Mouse (Mus musculus) regulatory T cell (primary cell): ENCODE measurements around the gene Lcmt2.
"Not testable (repeated sequence)": the region's sequence is repeated elsewhere in the genome, so short reads cannot be mapped to it uniquely, and the experiment has no call there.

Experiments used
- in situ Hi-C: fragments of 300-600 bp; cut with MboI, MseI; formaldehyde crosslinking; loops from one replicate; pipeline ENCODE4 v1.15.1; 2025; ENCODE audit warnings: high pct_unique_total_duplicates

The Lcmt2 gene

GRCm38 (mm10) chr2:121140018-121140882, at the start of gene Lcmt2, which contains the start of gene Adal:
TSS of gene Lcmt2 (minus strand) at chr2:121140653.
TSS of gene Adal (plus strand) at chr2:121140428.
- in situ Hi-C loops, result loop anchor here (5.0 kb wide), 1 partner anchor 168 kb away; the partner anchor contains the start of gene Ubr1

GRCm38 (mm10) chr2:121188530-121188929, 48.1 kb upstream of the Lcmt2 start:
- in situ Hi-C loops, result no loop called here

DNA sequence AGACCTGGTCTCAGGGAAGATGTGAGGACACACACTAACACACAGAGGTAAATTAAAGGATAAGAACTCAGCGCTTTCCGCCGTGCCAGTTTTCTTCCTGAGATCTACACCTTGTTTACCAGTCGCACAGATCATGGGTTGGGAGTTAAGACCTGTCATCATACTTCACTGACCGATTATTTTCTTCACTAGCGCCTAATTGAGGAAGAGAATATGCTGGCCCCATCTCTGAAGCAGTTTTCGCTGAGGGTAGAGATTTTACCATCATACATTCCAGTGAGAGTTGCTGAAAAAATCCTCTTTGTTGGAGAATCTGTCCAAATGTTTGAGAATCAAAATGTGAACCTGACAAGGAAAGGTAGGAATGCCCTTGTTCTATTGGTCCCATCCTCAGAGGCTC, 43.7 kb upstream of the Lcmt2 start:
- in situ Hi-C loops, result no loop called here

- in situ Hi-C loops, result no loop called here
Measured at GRCm38 (mm10) chr2:121183431-121183830, 43.0 kb upstream of the Lcmt2 start.

DNA sequence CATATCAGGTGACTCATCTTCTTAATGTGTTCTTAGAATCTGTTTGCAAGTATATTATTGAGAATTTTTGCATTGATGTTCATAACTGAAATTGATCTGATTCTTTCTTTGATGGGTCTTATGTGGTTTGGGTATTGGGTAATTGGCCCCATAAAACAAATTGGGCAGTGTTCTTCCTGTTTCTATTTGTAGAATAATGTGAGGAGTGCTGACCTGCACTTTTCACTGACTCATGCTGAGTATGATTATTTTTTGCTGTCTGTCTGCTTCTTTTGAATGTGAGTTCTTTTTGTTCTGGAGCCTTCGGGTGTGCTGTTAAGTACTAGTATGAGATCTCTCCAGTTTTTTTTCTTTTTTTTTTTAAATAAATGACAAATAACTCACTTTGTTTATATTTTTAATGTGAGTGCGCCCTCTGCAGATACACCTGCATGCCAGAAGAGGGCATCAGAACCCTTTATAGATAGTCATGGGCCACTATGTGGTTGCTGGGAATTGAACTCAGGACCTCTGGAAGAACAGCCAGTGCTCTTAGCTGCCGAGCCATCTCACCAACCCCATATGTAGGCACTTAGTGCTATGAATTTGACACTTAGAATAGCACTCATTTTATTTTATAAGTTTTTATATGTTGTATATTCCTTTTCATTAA, 38.5 kb upstream of the Lcmt2 start:
- in situ Hi-C loops, result no loop called here

- in situ Hi-C loops, result no loop called here
Measured at GRCm38 (mm10) chr2:121170980-121171742, 30.7 kb upstream of the Lcmt2 start, which contains the start of gene Zscan29. TSS of gene Zscan29 (minus strand) at chr2:121171125.

DNA sequence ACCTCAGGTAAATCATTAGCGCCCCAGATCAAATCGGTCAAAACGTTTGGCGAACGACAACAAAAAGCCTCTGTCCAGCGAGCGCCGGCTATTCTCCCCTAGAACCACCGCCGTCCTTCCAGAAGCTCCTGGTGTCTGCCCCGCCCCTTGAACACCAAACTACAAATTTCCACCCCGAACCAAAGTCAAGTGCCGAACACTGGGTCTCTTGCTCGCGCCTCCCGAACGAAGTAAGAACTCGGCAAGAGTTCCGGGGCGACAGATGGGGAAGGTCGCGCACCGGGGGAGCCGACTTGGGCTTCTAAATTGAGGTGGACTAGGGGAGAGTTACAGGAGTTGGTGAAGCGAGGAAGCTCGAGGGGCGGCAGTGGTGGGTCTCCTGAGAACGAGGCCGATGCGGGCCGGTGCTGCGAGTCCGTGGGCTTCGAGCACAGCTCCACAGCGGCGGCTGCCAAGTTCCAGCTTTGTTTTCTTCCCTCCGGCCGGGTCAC, 30.1 kb upstream of the Lcmt2 start, which contains the start of gene Tubgcp4:
TSS of gene Tubgcp4 (plus strand) at position 174 of the 491 bp plus-strand sequence.
- in situ Hi-C loops, result no loop called here

- in situ Hi-C loops, result no loop called here
Measured at GRCm38 (mm10) chr2:121169902-121170301, 29.4 kb upstream of the Lcmt2 start.

GRCm38 (mm10) chr2:121169173-121169572, 28.7 kb upstream of the Lcmt2 start:
- in situ Hi-C loops, result no loop called here

- in situ Hi-C loops, result no loop called here
Measured at GRCm38 (mm10) chr2:121153100-121153499, 12.6 kb upstream of the Lcmt2 start.

DNA sequence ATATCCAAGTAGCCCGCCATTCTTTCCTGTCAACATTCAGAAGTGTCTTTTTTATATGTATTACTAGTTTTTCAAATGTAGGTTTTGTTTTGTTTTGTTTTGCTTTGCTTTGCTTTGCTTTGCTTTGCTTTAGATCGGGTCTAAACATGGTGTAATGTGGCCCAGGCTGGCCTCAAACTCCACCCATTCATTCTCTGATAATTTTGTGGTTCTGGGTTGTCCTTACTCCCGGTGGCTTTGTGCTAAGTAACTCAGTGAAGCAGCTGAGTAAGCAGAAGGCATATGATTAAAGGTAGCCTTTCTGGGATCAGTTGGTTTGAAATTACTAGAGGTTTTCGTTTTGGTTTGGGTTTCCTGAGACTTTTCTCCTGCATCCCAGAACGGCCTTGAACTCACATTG, 9.2 kb upstream of the Lcmt2 start:
- in situ Hi-C loops, result no loop called here

DNA sequence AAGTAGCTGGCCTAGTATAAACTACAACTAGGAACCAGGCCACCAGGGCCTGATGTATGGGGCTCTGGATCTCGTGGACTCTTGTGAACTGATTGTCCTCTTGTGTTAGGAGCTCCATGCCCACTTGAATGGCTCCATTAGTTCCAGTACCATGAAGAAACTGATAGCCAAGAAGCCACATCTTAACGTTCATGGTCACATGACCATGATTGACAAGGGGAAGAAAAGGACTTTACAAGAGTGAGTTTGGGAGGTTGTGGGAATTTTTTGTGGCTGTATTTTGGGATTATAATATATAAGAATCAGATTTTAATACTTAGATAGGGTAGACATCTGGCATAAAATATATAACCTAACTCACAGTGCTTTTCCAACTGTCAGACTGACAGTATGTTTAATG, 2.0 kb upstream of the Lcmt2 start:
- in situ Hi-C loops, result loop anchor here (5.0 kb wide), 1 partner anchor 170 kb away; the partner anchor contains the start of gene Ubr1

DNA sequence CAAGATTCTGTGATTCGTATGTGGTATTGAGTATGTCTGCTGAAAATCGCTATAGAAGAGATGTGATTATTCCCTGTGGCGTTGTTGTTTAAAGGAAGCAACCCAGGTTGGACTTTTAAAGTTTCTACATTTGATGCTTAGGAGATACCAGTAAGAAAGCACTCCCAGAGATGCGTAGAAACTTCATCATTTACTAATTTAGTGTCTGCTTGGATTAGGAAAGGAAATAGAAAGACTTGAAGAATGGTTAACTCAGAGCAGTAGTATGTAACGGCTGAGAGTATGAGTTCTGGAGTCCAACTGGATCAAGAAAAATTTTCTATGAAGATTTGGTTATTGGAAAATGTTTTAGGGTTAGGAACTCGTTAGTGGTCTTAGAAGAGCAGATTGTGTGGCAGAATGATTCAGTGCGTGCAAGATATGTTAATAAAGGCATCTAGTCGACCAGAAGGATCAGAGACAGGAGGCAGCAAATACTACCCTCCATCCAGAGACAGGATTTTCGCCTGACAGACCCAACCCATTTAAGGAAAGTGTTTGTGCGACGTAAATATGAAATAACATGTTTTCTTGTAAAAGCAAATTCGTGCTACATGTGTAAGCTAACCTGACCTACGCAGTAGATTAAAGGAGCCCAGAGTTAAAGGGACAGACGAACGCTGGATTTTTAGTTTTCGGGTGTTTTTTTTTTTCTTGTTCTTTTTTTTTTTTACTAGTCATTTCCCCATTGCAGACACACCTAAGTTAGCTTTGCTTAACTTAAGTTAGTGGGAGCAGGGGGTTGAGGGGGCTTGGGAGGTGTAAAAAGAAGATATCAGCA, 973 bp upstream of the Lcmt2 start:
- in situ Hi-C loops, result loop anchor here (5.0 kb wide), 1 partner anchor 169 kb away; the partner anchor contains the start of gene Ubr1

DNA sequence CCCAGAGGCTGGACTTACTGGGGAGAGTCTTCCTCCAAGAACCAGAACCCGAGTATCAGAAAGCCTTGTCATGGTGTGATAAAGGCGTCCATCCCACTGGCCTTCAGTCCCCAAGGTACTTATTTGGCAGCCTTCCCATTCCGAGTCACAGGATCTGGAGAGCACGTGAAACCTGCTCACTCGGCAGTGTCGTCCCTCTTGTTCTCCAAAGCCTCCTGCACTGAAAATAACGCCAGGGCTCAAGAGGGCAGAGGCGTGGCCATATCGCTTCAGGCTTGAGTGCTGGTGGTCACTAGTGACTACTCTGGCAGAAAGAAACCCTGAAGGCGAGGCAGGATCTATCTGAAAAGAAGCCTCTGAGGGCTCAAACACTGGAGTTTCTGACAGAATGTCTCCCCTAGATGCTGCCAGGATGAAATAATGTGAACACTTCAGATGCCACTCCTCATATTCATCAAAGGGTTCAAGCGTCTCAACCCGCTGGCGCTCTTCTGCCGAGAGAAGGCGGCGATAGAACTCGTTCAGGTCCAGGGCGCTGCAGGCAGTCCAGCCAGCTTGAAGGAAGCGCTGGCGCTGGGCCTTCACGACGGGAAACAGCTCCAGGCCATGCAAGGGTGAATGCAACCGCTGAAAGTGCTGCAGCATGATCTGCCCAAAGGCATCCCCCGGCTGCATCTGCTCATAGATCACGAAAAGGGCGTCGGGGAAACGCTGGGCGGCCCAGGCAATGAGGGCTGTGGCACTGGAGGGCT, 1.0 kb downstream of the Lcmt2 start:
- in situ Hi-C loops, result loop anchor here (5.0 kb wide), 1 partner anchor 167 kb away; the partner anchor contains the start of gene Ubr1

DNA sequence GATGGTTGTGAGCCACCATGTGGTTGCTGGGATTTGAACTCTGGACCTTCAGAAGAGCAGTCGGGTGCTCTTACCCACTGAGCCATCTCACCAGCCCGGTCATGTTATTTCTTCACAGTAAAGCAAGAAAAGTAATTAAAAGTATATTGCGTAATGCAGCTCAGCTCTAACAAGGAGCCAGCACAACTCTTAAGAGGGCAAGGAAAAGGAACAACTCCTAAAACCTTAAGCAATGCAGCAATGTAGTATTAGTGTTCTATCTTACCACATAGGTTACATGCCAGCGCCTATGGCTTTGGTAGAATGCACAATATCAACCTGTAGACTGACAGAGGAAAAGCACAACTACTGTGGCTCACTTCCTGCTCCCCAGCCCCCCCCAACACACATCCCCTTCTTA, 3.1 kb downstream of the Lcmt2 start:
- in situ Hi-C loops, result no loop called here

GRCm38 (mm10) chr2:121132822-121133221, 7.6 kb downstream of the Lcmt2 start:
- in situ Hi-C loops, result no loop called here

- in situ Hi-C loops, result no loop called here
Measured at GRCm38 (mm10) chr2:121128865-121129620, 11.4 kb downstream of the Lcmt2 start.

DNA sequence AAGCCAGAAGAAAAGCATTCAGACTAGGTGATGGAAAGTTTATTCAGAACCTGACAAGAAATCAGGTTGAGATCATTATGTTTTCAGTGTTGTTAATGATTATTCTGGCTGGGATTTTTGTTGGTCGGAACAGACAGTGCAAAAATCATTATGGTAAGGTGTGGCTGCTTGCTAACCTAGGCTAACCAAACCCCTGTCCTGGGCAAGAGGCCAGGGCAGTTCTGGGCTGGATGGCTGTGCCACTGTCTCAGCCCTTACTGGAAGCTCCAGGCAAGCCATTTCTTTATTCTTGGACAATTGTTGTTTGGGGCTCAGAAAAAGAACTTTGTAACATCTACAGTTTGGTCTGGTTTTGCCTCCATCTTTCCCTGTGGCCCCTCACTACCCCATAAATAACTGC, 12.9 kb downstream of the Lcmt2 start:
- in situ Hi-C loops, result no loop called here

- in situ Hi-C loops, result not testable (repeated sequence)
Measured at GRCm38 (mm10) chr2:121126302-121126701, 14.2 kb downstream of the Lcmt2 start.
